Mouse (Mus musculus) liver, postnatal 0 days (tissue): ENCODE results near the gene Ankle2.

Source experiments
- CTCF ChIP-seq: sonication (generic); IDR thresholded peaks from 2 replicates; pipeline ENCODE4 v1.5.1; 2016; ENCODE audit warnings: antibody characterized with exemption, low read depth
- EP300 ChIP-seq: IDR thresholded peaks from 2 replicates; pipeline ENCODE4 v1.6.1; 2016; ENCODE audit warnings: antibody characterized with exemption, low read depth, mild to moderate bottlenecking

- no peak for TF ChIP-seq CTCF
- TF ChIP-seq EP300, result no peak
Measured at GRCm38 (mm10) chr5:110285156-110285555, 54.4 kb downstream of the Ankle2 start.
